Mouse (Mus musculus): ENCODE data around the gene Vat1l.

DNA sequence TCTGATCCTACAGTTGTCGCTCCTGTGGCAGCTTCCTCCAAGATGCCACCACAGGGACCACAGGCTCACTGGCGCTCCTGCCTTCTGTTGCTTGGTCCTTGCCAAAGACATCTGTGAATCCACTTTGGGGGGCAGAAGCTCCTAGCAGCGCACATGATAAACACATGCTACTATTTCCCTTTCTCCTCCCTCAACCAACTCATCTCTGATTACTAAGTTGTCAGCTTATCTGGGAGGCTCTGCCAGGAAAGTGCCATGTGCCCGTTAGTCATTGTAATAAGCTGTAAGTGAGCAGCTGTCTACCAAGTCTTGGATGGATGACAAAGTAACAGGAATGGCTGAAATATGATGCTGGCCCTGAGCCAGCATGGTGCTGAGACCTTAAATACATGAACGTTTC is 100.9 kb downstream of the Vat1l start:
- TF ChIP-seq HCFC1 (IDR thresholded peaks at IDR 0.05; ENCODE audit: borderline replicate concordance, insufficient read depth, low read length) (no peak), MAFK (IDR thresholded peaks at IDR 0.05; ENCODE audit: insufficient read depth, low read depth, low read length) (no peak), ZNF384 (IDR thresholded peaks at IDR 0.05; ENCODE audit: low read depth, low read length) (no peak), ZC3H11A (IDR thresholded peaks at IDR 0.05; ENCODE audit: borderline replicate concordance, low read depth, low read length) (no peak)
